Mouse (Mus musculus) kidney, embryonic 15.5 days (tissue): ENCODE measurements around the gene Isx. TPM values are rescaled to one million over a fixed set of nuclear protein-coding genes. Genes with fewer than 3 reads are reported as not detected.

Experiments
- ATAC-seq: fragments of 200-750 bp; cut with Nextera tagmentation; replicated peaks from 2 replicates; pipeline ENCODE4 v1.8.0; 2017; ENCODE audit warnings: moderate TSS enrichment; ENCODE audit not compliant: low FRiP score
- H3K27ac ChIP-seq: fragments of 300-500 bp; sonication (generic); 2 replicates; pipeline ENCODE4 v1.5.1; 2015; ENCODE audit warnings: mild to moderate bottlenecking, inconsistent platforms
- H3K27me3 ChIP-seq: fragments of 300-500 bp; sonication (generic); 2 replicates; pipeline ENCODE4 v1.6.1; 2015; ENCODE audit warnings: inconsistent platforms
- H3K36me3 ChIP-seq: fragments of 300-500 bp; sonication (generic); 2 replicates; pipeline ENCODE4 v1.6.1; 2015; ENCODE audit warnings: inconsistent platforms
- H3K4me1 ChIP-seq: fragments of 300-500 bp; sonication (generic); 2 replicates; pipeline ENCODE4 v1.6.1; 2015; ENCODE audit warnings: inconsistent platforms
- H3K4me2 ChIP-seq: fragments of 300-500 bp; sonication (generic); 2 replicates; pipeline ENCODE4 v1.6.1; 2015; ENCODE audit warnings: moderate library complexity, mild to moderate bottlenecking, inconsistent platforms
- H3K4me3 ChIP-seq: fragments of 300-500 bp; sonication (generic); replicated peaks from 2 replicates; pipeline ENCODE4 v1.5.1; 2015; ENCODE audit warnings: mild to moderate bottlenecking, inconsistent platforms
- H3K9ac ChIP-seq: fragments of 300-500 bp; sonication (generic); 2 replicates; pipeline ENCODE4 v1.6.1; 2015; ENCODE audit warnings: mild to moderate bottlenecking, inconsistent platforms
- H3K9me3 ChIP-seq: fragments of 300-500 bp; sonication (generic); replicated peaks from 2 replicates; pipeline ENCODE4 v1.6.1; 2016; ENCODE audit warnings: inconsistent platforms
- WGBS: fragments of 180-500 bp; shearing (Covaris S2); methylation state at CpG from one replicate; pipeline ENCODE4 v1.1.7; 2015; ENCODE audit warnings: mixed read lengths; 5-methylcytosine and 5-hydroxymethylcytosine counted together
- polyA plus RNA-seq: library from polyadenylated mRNA; unstranded; fragments of >200 nt; fragmentation: Nextera tagmentation; extraction: Ambion mirVana; gene quantifications from 2 replicates; pipeline ENCODE4 v1.2.1, GENCODE M21; 2015

Isx gene
- polyA plus RNA-seq, result 0.32 TPM in 1 of 2 replicates, not detected in the other

GRCm38 (mm10) chr8:74872940-74873339 lies at the start of gene Isx:
Isx (plus strand) TSS chr8:74873173.
- H3K4me2 ChIP-seq, result no peak within 1 kb of the TSS
- no peaks in the 10 kb centered on the region for H3K9me3 ChIP-seq
- H3K4me1 ChIP-seq, result no peaks in the 10 kb centered on the region
- no peaks in the 10 kb centered on the region for H3K27me3 ChIP-seq
- no peak within 1 kb of the TSS for H3K27ac ChIP-seq
- no peak for ATAC-seq
- WGBS, result 88% methylated on average over 3 of the region's 3 CpGs
- H3K9ac ChIP-seq, result no peak within 1 kb of the TSS
- no peak within 1 kb of the TSS for H3K4me3 ChIP-seq
- H3K36me3 ChIP-seq, result no peaks in the 10 kb centered on the region

- 58% methylated on average over 3 of the region's 3 CpGs for WGBS
Measured at GRCm38 (mm10) chr8:74827689-74828088, 45.3 kb upstream of the Isx start.

GRCm38 (mm10) chr8:74831322-74831721 lies 41.7 kb upstream of the Isx start:
- ATAC-seq, result peak; percentile 82
- Histone ChIP-seq H3K4me3 (no peak overlapping the region), H3K9me3 (no peaks in the 10 kb centered on the region), H3K27ac (no peak overlapping the region), H3K9ac (no peak overlapping the region), H3K4me1 (no peaks in the 10 kb centered on the region), H3K36me3 (no peaks in the 10 kb centered on the region), H3K4me2 (no peak overlapping the region), H3K27me3 (0 out of 2 replicates have a peak, but pooled peaks cover 3% of the 10 kb centered on the region)
- 17% methylated on average over 5 of the region's 5 CpGs for whole genome bisulfite sequencing

More at GRCm38 (mm10) chr8:74827689-74828088, 45.3 kb upstream of the Isx start:
- Histone ChIP-seq H3K27ac (no peak overlapping the region), H3K9me3 (no peaks in the 10 kb centered on the region), H3K27me3 (0 out of 2 replicates have a peak, but pooled peaks cover 3% of the 10 kb centered on the region), H3K4me2 (no peak overlapping the region), H3K36me3 (no peaks in the 10 kb centered on the region), H3K4me1 (no peaks in the 10 kb centered on the region), H3K4me3 (no peak overlapping the region), H3K9ac (no peak overlapping the region)
- ATAC-seq, result no peak

GRCm38 (mm10) chr8:74834246-74834645 lies 38.7 kb upstream of the Isx start:
- Histone ChIP-seq H3K4me3 (no peak overlapping the region), H3K27me3 (0 out of 2 replicates have a peak, but pooled peaks cover 3% of the 10 kb centered on the region), H3K27ac (no peak overlapping the region), H3K4me2 (no peak overlapping the region), H3K9ac (no peak overlapping the region), H3K36me3 (no peaks in the 10 kb centered on the region), H3K9me3 (no peaks in the 10 kb centered on the region), H3K4me1 (no peaks in the 10 kb centered on the region)
- 63% methylated on average over 1 of the region's 1 CpGs for WGBS
- no peak for ATAC-seq

GRCm38 (mm10) chr8:74847376-74848048 lies 25.5 kb upstream of the Isx start:
- no peak for ATAC-seq
- Histone ChIP-seq H3K4me2 (no peak overlapping the region), H3K4me3 (no peak overlapping the region), H3K27me3 (no peaks in the 10 kb centered on the region), H3K36me3 (no peaks in the 10 kb centered on the region), H3K27ac (no peak overlapping the region), H3K9ac (no peak overlapping the region), H3K9me3 (no peaks in the 10 kb centered on the region), H3K4me1 (no peaks in the 10 kb centered on the region)
- 19% methylated on average over 12 of the region's 12 CpGs for WGBS

- Histone ChIP-seq H3K4me2 (no peak overlapping the region), H3K4me3 (no peak overlapping the region), H3K27me3 (no peaks in the 10 kb centered on the region), H3K9me3 (no peaks in the 10 kb centered on the region), H3K9ac (no peak overlapping the region), H3K36me3 (no peaks in the 10 kb centered on the region), H3K4me1 (no peaks in the 10 kb centered on the region), H3K27ac (no peak overlapping the region)
- 96% methylated on average over 1 of the region's 1 CpGs for WGBS
- ATAC-seq, result no peak
Measured at GRCm38 (mm10) chr8:74848707-74849106, 24.3 kb upstream of the Isx start.

- no peaks in the 10 kb centered on the region for H3K36me3 ChIP-seq
- ATAC-seq, result no peak
- no peak overlapping the region for H3K27ac ChIP-seq
- no peak overlapping the region for H3K9ac ChIP-seq
- H3K4me3 ChIP-seq, result no peak overlapping the region
- H3K4me1 ChIP-seq, result no peaks in the 10 kb centered on the region
- H3K4me2 ChIP-seq, result no peak overlapping the region
- no peaks in the 10 kb centered on the region for H3K27me3 ChIP-seq
- no peaks in the 10 kb centered on the region for H3K9me3 ChIP-seq
Measured at GRCm38 (mm10) chr8:74850971-74851370, 22.0 kb upstream of the Isx start.

GRCm38 (mm10) chr8:74851837-74852236 lies 21.1 kb upstream of the Isx start:
- H3K4me2 ChIP-seq, result no peak overlapping the region
- no peak overlapping the region for H3K4me3 ChIP-seq
- 20% methylated on average over 3 of the region's 3 CpGs for WGBS
- H3K9me3 ChIP-seq, result no peaks in the 10 kb centered on the region
- H3K4me1 ChIP-seq, result no peaks in the 10 kb centered on the region
- no peak overlapping the region for H3K27ac ChIP-seq
- H3K36me3 ChIP-seq, result no peaks in the 10 kb centered on the region
- H3K9ac ChIP-seq, result no peak overlapping the region
- ATAC-seq, result peak; percentile 73
- H3K27me3 ChIP-seq, result no peaks in the 10 kb centered on the region

- Histone ChIP-seq H3K4me1 (no peaks in the 10 kb centered on the region), H3K36me3 (no peaks in the 10 kb centered on the region), H3K27me3 (no peaks in the 10 kb centered on the region), H3K9ac (no peak overlapping the region), H3K9me3 (no peaks in the 10 kb centered on the region), H3K4me3 (no peak overlapping the region), H3K4me2 (no peak overlapping the region), H3K27ac (no peak overlapping the region)
- no peak for ATAC-seq
- 32% methylated on average over 5 of the region's 5 CpGs for WGBS
Measured at GRCm38 (mm10) chr8:74853488-74853887, 19.5 kb upstream of the Isx start.

- no peak overlapping the region for H3K27ac ChIP-seq
- no peak overlapping the region for H3K4me3 ChIP-seq
- no peaks in the 10 kb centered on the region for H3K9me3 ChIP-seq
- no peaks in the 10 kb centered on the region for H3K4me1 ChIP-seq
- no peaks in the 10 kb centered on the region for H3K36me3 ChIP-seq
- H3K4me2 ChIP-seq, result no peak overlapping the region
- WGBS, result 96% methylated on average over 4 of the region's 4 CpGs
- no peak overlapping the region for H3K9ac ChIP-seq
- H3K27me3 ChIP-seq, result no peaks in the 10 kb centered on the region
- ATAC-seq, result no peak
Measured at GRCm38 (mm10) chr8:74854786-74855185, 18.2 kb upstream of the Isx start.

- no peaks in the 10 kb centered on the region for H3K4me1 ChIP-seq
- ATAC-seq, result no peak
- H3K4me3 ChIP-seq, result no peak overlapping the region
- no peaks in the 10 kb centered on the region for H3K27me3 ChIP-seq
- H3K36me3 ChIP-seq, result no peaks in the 10 kb centered on the region
- no peak overlapping the region for H3K9ac ChIP-seq
- H3K27ac ChIP-seq, result no peak overlapping the region
- 90% methylated on average over 3 of the region's 3 CpGs for WGBS
- H3K9me3 ChIP-seq, result no peaks in the 10 kb centered on the region
- no peak overlapping the region for H3K4me2 ChIP-seq
Measured at GRCm38 (mm10) chr8:74855341-74855740, 17.6 kb upstream of the Isx start.

- WGBS, result 95% methylated on average over 4 of the region's 4 CpGs
- no peak overlapping the region for H3K9ac ChIP-seq
- ATAC-seq, result no peak
Measured at GRCm38 (mm10) chr8:74859241-74859640, 13.7 kb upstream of the Isx start.

GRCm38 (mm10) chr8:74860449-74860848 lies 12.5 kb upstream of the Isx start:
- no peak; the same call in 1 of the 2 replicates for ATAC-seq
- WGBS, result 62% methylated on average over 6 of the region's 6 CpGs
- no peaks in the 10 kb centered on the region for H3K9me3 ChIP-seq
- H3K4me1 ChIP-seq, result no peaks in the 10 kb centered on the region
- no peak overlapping the region for H3K9ac ChIP-seq
- H3K4me2 ChIP-seq, result no peak overlapping the region
- H3K27me3 ChIP-seq, result no peaks in the 10 kb centered on the region
- H3K27ac ChIP-seq, result no peak overlapping the region
- H3K4me3 ChIP-seq, result no peak overlapping the region
- no peaks in the 10 kb centered on the region for H3K36me3 ChIP-seq

More at GRCm38 (mm10) chr8:74859241-74859640, 13.7 kb upstream of the Isx start:
- Histone ChIP-seq H3K36me3 (no peaks in the 10 kb centered on the region), H3K4me1 (no peaks in the 10 kb centered on the region), H3K4me2 (no peak overlapping the region), H3K27ac (no peak overlapping the region), H3K9me3 (no peaks in the 10 kb centered on the region), H3K27me3 (no peaks in the 10 kb centered on the region), H3K4me3 (no peak overlapping the region)
